Mouse (Mus musculus): ENCODE data around the gene Dolk. TPM values are rescaled to one million over a fixed set of nuclear protein-coding genes. Genes with fewer than 3 reads are reported as not detected.

Dolk gene
- 21.6 TPM for polyA plus RNA-seq (2015; fragmentation: Illumina TruSeq; extraction: RNeasy Lipid Tissue Mini Kit (QIAGEN cat#74804); ENCODE audit: low read depth, low replicate concordance)

GRCm38 (mm10) chr2:30286192-30287026 is at the start of gene Dolk, which contains the start of gene Nup188:
Gene Dolk (minus strand): TSS chr2:30286334.
Gene Nup188 (plus strand): TSS chr2:30286397.

GRCm38 (mm10) chr2:30280743-30281142 is 5.4 kb downstream of the Dolk start, which contains the start of gene Gm28038:
Gene Gm28038 (plus strand): TSS chr2:30281043.

GRCm38 (mm10) chr2:30265767-30266253 is 20.3 kb downstream of the Dolk start, which contains the start of gene Phyhd1:
Gene Phyhd1 (plus strand): TSS chr2:30266203.

GRCm38 (mm10) chr2:30240267-30240666 is 45.9 kb downstream of the Dolk start, which contains the start of gene Gm28035:
Gene Gm28035 (plus strand): TSS chr2:30240567.

DNA sequence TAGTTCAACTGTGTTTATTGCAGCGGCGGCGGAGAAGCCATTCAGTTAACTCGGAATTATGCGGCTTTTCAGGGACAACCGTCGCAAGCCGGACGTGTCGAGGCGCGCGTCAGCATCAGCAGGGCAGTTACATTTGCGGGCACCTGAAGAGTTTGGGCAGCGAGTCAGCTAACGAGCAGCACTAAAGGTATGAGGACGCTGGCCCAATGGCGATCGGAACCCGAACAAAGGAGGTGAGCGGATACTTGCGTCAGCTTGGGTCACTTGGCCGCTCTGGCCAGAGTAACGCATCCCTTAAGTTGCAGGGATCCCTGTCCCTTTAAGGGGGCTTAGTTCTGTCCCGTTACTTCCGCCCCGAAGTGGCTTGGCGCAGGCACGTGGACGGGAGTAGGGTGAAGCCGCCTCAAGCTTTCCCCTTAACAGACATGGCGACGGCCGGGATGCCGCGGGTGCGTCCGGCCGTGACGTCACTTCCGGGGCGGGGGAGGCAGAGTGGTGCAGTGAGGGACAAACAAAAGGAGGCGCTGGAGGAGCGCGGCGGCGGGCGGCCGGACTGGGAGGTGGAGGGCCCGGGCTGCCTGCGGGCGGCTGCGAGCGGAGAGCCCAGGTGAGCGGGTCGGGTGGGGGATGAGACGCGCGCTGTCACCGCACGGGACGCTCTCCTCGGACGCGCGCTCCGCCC is 48.8 kb downstream of the Dolk start, which contains the start of gene Lrrc8a:
TSS of gene Lrrc8a (plus strand) at position 517 of the 682 bp plus-strand sequence.

Other genes starting within 250 kb of the Dolk start
- 38.2 TPM for gene Wdr34, start 237.5 kb downstream of the Dolk start, polyA plus RNA-seq (2015; fragmentation: Illumina TruSeq; extraction: RNeasy Lipid Tissue Mini Kit (QIAGEN cat#74804); ENCODE audit: low read depth, low replicate concordance)
- gene Set, start 229.0 kb downstream of the Dolk start, polyA plus RNA-seq (2015; fragmentation: Illumina TruSeq; extraction: RNeasy Lipid Tissue Mini Kit (QIAGEN cat#74804); ENCODE audit: low read depth, low replicate concordance) = 242 TPM
- 1.4 TPM for gene Pkn3, start 208.7 kb downstream of the Dolk start, polyA plus RNA-seq (2015; fragmentation: Illumina TruSeq; extraction: RNeasy Lipid Tissue Mini Kit (QIAGEN cat#74804); ENCODE audit: low read depth, low replicate concordance)
- 7.5 TPM for gene Zdhhc12, start 192.7 kb downstream of the Dolk start, polyA plus RNA-seq (2015; fragmentation: Illumina TruSeq; extraction: RNeasy Lipid Tissue Mini Kit (QIAGEN cat#74804); ENCODE audit: low read depth, low replicate concordance)
- 100 TPM for gene Zer1, start 161.7 kb downstream of the Dolk start, polyA plus RNA-seq (2015; fragmentation: Illumina TruSeq; extraction: RNeasy Lipid Tissue Mini Kit (QIAGEN cat#74804); ENCODE audit: low read depth, low replicate concordance)
- gene Tbc1d13, start 152.6 kb downstream of the Dolk start, polyA plus RNA-seq (2015; fragmentation: Illumina TruSeq; extraction: RNeasy Lipid Tissue Mini Kit (QIAGEN cat#74804); ENCODE audit: low read depth, low replicate concordance) = 34.8 TPM
- gene Endog, start 114.8 kb downstream of the Dolk start, polyA plus RNA-seq (2015; fragmentation: Illumina TruSeq; extraction: RNeasy Lipid Tissue Mini Kit (QIAGEN cat#74804); ENCODE audit: low read depth, low replicate concordance) = 23.6 TPM
- 42.4 TPM for gene Spout1, start 107.9 kb downstream of the Dolk start, polyA plus RNA-seq (2015; fragmentation: Illumina TruSeq; extraction: RNeasy Lipid Tissue Mini Kit (QIAGEN cat#74804); ENCODE audit: low read depth, low replicate concordance)
- 15.7 TPM for gene Kyat1, start 80.5 kb downstream of the Dolk start, polyA plus RNA-seq (2015; fragmentation: Illumina TruSeq; extraction: RNeasy Lipid Tissue Mini Kit (QIAGEN cat#74804); ENCODE audit: low read depth, low replicate concordance)
- gene Lrrc8a, start 48.6 kb downstream of the Dolk start, polyA plus RNA-seq (2015; fragmentation: Illumina TruSeq; extraction: RNeasy Lipid Tissue Mini Kit (QIAGEN cat#74804); ENCODE audit: low read depth, low replicate concordance) = 21.0 TPM
- gene Gm28035, start 45.8 kb downstream of the Dolk start, polyA plus RNA-seq (2015; fragmentation: Illumina TruSeq; extraction: RNeasy Lipid Tissue Mini Kit (QIAGEN cat#74804); ENCODE audit: low read depth, low replicate concordance) = 4.9 TPM
- 26.0 TPM for gene Phyhd1, start 20.1 kb downstream of the Dolk start, polyA plus RNA-seq (2015; fragmentation: Illumina TruSeq; extraction: RNeasy Lipid Tissue Mini Kit (QIAGEN cat#74804); ENCODE audit: low read depth, low replicate concordance)
- not detected for gene Gm28038, start 5.3 kb downstream of the Dolk start, polyA plus RNA-seq (2015; fragmentation: Illumina TruSeq; extraction: RNeasy Lipid Tissue Mini Kit (QIAGEN cat#74804); ENCODE audit: low read depth, low replicate concordance)
- gene Nup188, start 63 bp upstream of the Dolk start, polyA plus RNA-seq (2015; fragmentation: Illumina TruSeq; extraction: RNeasy Lipid Tissue Mini Kit (QIAGEN cat#74804); ENCODE audit: low read depth, low replicate concordance) = 8.6 TPM
- gene Sh3glb2, start 73.0 kb upstream of the Dolk start, polyA plus RNA-seq (2015; fragmentation: Illumina TruSeq; extraction: RNeasy Lipid Tissue Mini Kit (QIAGEN cat#74804); ENCODE audit: low read depth, low replicate concordance) = 272 TPM
- 62.1 TPM for gene Miga2, start 77.9 kb upstream of the Dolk start, polyA plus RNA-seq (2015; fragmentation: Illumina TruSeq; extraction: RNeasy Lipid Tissue Mini Kit (QIAGEN cat#74804); ENCODE audit: low read depth, low replicate concordance)
- gene Dolpp1, start 105.9 kb upstream of the Dolk start, polyA plus RNA-seq (2015; fragmentation: Illumina TruSeq; extraction: RNeasy Lipid Tissue Mini Kit (QIAGEN cat#74804); ENCODE audit: low read depth, low replicate concordance) = 20.7 TPM
- gene Crat, start 129.5 kb upstream of the Dolk start, polyA plus RNA-seq (2015; fragmentation: Illumina TruSeq; extraction: RNeasy Lipid Tissue Mini Kit (QIAGEN cat#74804); ENCODE audit: low read depth, low replicate concordance) = 31.3 TPM
- gene Ptpa, start 129.7 kb upstream of the Dolk start, polyA plus RNA-seq (2015; fragmentation: Illumina TruSeq; extraction: RNeasy Lipid Tissue Mini Kit (QIAGEN cat#74804); ENCODE audit: low read depth, low replicate concordance) = 190 TPM
- 10.3 TPM for gene Ier5l, start 187.9 kb upstream of the Dolk start, polyA plus RNA-seq (2015; fragmentation: Illumina TruSeq; extraction: RNeasy Lipid Tissue Mini Kit (QIAGEN cat#74804); ENCODE audit: low read depth, low replicate concordance)